Mouse (Mus musculus) Patski (cell line): Measurements from ENCODE around the gene Zbtb5. TPM values are rescaled to one million over a fixed set of nuclear protein-coding genes. Genes with fewer than 3 reads are reported as not detected.
"Not testable (repeated sequence)": the region's sequence is repeated elsewhere in the genome, so short reads cannot be mapped to it uniquely, and the experiment has no call there.

Experiments used
- ATAC-seq: fragments of 100-300 bp; one replicate; pipeline ENCODE4 v1.8.0; 2021
- CTCF ChIA-PET: fragments of 350-600 bp; sonication (Branson Sonifier 250); formaldehyde crosslinking; loops from one replicate; lab custom pipeline; 2022; ENCODE audit warnings: inconsistent platforms; lab: Charles Lee
- POLR2A ChIA-PET: fragments of 350-600 bp; sonication (Branson Sonifier 250); formaldehyde crosslinking; loops from one replicate; lab custom pipeline; 2022; ENCODE audit warnings: antibody characterized with exemption, inconsistent platforms; lab: Charles Lee
- DNase-seq: peaks from one replicate; pipeline ENCODE4 v3.0.0-alpha.2; 2011; ENCODE audit warnings: low read depth, low spot score
- H3K27me3 ChIP-seq: fragments of 371-371 bp; one replicate; pipeline ENCODE4 v1.5.1; 2021
- CTCF ChIP-seq: fragments of 100-300 bp; IDR thresholded peaks from one replicate; pipeline ENCODE4 v1.5.1; 2021
- in situ Hi-C: fragments of 300-500 bp; cut with MboI; formaldehyde crosslinking; loops from 3 replicates; pipeline ENCODE4 v1.11.1; 2018; ENCODE audit warnings: low pct_unique_long_range_greater_than_20kb, mixed read lengths
- polyA plus RNA-seq: library from polyadenylated mRNA; unstranded; gene quantifications from one replicate; pipeline ENCODE4 v1.2.3, GENCODE M21; 2021

The Zbtb5 gene
- polyA plus RNA-seq, 1 experiment from 2014 or later = 5.6 TPM

DNA sequence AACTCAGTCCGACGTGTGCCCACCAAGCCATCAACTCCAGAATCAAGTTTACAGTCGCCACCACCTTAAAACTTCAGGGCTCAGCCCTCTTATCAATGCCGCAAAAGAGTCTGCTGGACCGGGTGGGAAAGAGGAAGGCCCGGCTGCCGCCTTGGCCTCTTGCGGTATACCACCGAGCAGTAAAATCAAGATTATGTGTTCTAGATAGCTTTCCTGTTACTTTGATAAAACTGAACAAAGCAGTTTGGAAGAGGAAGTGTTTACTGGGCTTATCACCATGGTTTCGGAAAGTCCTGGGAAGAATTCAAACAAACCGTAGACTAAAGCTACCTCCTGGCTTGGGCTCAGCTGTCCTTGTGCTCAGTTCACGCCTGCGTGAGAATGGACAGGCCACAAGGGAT, 819 bp upstream of the Zbtb5 start:
- ATAC-seq = no peak
- in situ Hi-C loops = loop anchor here (5.0 to 10.0 kb wide), 2 partner anchors 41 to 522 kb away; partner anchors contain the start of gene Shb
- DNase-seq = no peak
- CTCF ChIA-PET = interaction anchor here (1.6 to 2.9 kb wide), 2 partner anchors 26 to 40 kb away, joined by 3 to 9 read pairs; no protein-coding TSS in a partner anchor
- no peak for TF ChIP-seq CTCF
- POLR2A ChIA-PET = interaction anchor here (1.0 kb wide), 1 partner anchor 32 kb away, joined by 3 read pairs; the partner anchor contains the start of gene Grhpr
- H3K27me3 ChIP-seq = no peaks in the 10 kb centered on the region

DNA sequence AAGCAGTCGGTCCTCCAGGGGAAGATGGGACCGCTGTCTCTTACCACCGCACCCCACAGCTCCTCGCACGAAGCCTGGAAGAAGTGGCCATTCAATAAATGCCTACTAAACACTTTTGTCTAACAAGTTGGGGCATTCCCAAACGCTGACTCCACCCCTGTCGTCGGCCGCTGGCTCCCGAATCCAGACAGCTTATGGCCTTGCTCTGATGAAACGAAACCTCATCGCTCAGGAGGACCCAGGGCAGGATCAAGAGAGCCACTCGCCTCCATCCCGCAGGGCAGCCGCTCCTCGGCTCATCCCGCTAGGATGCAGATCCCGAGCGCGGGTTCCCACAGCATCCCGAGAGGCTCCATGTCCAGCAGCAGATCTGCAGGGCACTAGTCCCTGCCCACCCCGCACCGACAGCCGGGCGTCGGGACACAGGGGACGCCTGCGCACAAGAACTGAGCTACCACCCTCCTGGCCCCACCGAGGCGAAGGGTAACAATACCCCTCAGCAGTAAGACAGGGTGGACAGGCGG, 569 bp downstream of the Zbtb5 start:
- no peaks in the 10 kb centered on the region for H3K27me3 ChIP-seq
- peak; percentile 52 for ATAC-seq
- POLR2A ChIA-PET = interaction anchor here (1.0 kb wide), 1 partner anchor 22 kb away, joined by 3 read pairs; no protein-coding TSS in a partner anchor
- no peak for TF ChIP-seq CTCF
- no peak for DNase-seq
- CTCF ChIA-PET = interaction anchor here (2.9 kb wide), 1 partner anchor 38 kb away, joined by 9 read pairs; no protein-coding TSS in a partner anchor
- in situ Hi-C loops = loop anchor here (5.0 to 10.0 kb wide), 2 partner anchors 39 to 523 kb away; partner anchors contain the start of gene Shb

DNA sequence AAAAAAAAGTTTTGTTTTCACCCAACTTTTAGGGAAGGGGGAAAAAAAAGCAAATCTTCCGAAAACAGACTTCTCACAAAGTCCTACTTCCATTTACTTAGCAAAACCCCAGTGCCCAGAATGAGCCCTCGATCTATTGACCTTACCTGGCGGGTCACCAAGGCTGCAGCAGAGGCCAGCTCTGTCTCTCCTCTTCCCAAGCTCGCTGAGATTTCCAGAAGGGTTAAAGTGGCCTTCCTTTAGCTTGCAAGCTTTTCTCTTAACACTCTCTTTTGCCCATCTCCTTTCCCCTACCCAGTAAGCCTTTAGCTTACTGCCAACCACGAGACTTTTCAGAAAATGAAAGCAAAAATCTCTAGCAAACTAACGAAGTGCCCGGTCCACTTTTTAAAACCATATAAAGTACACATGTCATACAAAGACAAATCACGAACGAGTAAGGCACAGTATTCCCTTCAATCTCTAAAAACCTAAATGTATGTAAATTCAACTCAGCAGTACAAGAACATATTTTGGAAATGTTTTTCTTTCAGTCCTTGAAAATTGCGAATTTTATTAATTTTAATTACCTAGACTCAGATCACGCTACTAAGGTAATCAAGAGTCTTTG, 1.3 kb downstream of the Zbtb5 start:
- ATAC-seq = no peak
- DNase-seq = no peak
- in situ Hi-C loops = loop anchor here (5.0 to 10.0 kb wide), 2 partner anchors 39 to 524 kb away; partner anchors contain the start of gene Shb
- POLR2A ChIA-PET = no interaction called here
- TF ChIP-seq CTCF = no peak
- H3K27me3 ChIP-seq = no peaks in the 10 kb centered on the region
- CTCF ChIA-PET = interaction anchor here (2.9 kb wide), 1 partner anchor 37 kb away, joined by 9 read pairs; no protein-coding TSS in a partner anchor

DNA sequence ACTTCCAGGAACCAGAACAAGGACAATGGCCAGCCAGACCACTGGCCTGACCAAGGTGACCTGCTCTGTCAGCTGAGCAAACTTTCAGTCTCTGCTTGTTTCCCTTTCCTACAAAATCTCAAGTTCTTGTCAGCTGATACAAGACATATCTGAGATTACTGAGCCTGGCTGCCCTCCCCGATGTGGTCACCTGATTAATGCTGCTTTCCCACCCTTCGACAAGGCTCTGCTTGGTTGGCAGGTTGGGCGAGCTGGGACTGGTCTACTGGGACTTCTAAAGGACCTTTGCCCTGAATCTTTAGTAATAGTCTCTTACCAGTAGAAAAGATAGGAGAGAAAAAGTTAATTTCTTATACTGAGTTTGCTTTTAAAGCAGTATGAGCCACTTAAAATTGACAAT, 6.8 kb downstream of the Zbtb5 start:
- ChIA-PET CTCF (no interaction called here), POLR2A (no interaction called here)
- no peak for TF ChIP-seq CTCF
- DNase-seq = no peak
- H3K27me3 ChIP-seq = no peaks in the 10 kb centered on the region
- no peak for ATAC-seq
- in situ Hi-C loops = no loop called here

DNA sequence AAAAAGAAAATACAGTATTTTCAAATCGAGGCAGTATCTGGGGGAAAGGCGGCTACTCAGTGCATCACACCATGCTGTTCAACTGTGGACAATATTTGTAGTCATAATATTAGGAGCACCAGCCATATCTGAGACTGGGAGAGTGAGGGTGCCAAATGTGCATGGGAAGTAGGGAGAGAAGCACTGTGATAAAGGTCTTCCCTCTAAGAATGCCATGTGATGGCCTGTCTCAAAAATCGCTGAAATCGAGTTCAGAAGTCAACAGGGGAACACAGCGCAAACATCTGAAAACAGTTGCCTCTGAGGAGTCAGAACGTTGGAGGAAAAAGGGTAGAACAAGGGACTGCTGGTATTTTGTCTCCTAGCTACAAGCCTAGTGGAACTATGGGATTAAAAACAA, 12.2 kb downstream of the Zbtb5 start:
- ChIA-PET CTCF (no interaction called here), POLR2A (no interaction called here)
- no peak for TF ChIP-seq CTCF
- in situ Hi-C loops = no loop called here
- no peaks in the 10 kb centered on the region for H3K27me3 ChIP-seq
- DNase-seq (no peak), ATAC-seq (no peak)

DNA sequence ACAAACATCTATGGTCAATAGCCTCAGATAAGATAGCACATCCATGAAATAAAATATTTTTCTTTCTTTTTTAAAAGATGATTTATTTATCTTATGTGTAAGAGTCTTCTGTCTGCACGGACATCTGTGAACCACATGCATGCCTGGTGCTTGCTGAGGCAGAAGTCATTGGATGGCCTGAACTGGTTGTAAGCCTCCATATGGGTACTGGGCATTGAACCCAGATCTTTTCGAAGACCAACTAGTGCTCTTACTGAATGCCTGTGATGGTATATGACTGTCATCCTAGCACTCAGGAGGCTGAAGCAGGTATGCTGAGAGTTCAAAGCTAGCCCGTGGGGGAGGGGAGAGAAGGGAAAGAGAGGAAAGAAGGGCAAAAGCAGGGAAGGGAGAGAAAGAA, 14.1 kb downstream of the Zbtb5 start:
- DNase-seq (no peak), ATAC-seq (no peak)
- in situ Hi-C loops = no loop called here
- no peak for TF ChIP-seq CTCF
- ChIA-PET POLR2A (no interaction called here), CTCF (no interaction called here)
- no peaks in the 10 kb centered on the region for H3K27me3 ChIP-seq

DNA sequence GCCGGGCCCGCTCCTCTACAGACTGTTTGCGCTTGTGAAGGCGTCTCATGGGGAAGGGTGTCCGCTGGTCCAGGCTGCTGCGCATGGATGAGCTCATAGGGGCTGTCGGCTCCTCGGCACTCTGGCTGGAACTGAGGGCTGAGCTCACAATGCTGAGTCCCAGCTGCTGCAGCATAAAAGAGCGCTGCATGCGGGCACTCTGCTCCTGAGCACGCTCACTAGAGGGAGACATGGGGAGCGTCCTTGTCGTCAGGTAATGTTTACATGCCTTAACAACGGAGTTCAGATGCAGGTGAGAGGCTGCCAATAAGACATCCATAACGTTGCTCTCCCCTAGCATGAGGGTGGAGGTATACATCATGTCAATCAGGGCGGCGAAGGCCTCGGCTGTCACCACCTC, 17.4 kb downstream of the Zbtb5 start:
- ChIA-PET CTCF (no interaction called here), POLR2A (no interaction called here)
- H3K27me3 ChIP-seq = no peaks in the 10 kb centered on the region
- no peak for ATAC-seq
- no peak for TF ChIP-seq CTCF
- in situ Hi-C loops = no loop called here
- no peak for DNase-seq

DNA sequence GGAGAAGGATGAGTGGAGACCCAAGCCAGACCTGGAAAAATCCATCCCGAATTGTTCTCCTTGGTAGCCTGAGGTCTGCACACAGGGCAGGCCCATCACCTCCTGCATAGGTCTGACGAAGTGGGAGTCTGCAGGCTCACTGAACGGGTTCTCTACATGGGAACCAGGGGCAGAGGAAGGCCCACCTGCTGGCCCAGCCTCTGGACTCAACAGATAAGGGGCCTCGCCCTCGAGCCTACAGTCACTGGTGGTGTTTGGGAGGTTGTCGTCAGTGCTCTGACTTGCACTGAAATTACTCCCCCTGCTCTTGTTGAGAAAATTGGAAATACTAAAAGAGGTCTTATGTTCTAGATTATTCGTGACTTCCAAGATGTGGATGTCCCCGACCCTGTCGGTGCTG, 18.4 kb downstream of the Zbtb5 start:
- ChIA-PET CTCF (no interaction called here), POLR2A (no interaction called here)
- no peaks in the 10 kb centered on the region for H3K27me3 ChIP-seq
- no peak for ATAC-seq
- no peak for DNase-seq
- in situ Hi-C loops = no loop called here
- no peak for TF ChIP-seq CTCF

DNA sequence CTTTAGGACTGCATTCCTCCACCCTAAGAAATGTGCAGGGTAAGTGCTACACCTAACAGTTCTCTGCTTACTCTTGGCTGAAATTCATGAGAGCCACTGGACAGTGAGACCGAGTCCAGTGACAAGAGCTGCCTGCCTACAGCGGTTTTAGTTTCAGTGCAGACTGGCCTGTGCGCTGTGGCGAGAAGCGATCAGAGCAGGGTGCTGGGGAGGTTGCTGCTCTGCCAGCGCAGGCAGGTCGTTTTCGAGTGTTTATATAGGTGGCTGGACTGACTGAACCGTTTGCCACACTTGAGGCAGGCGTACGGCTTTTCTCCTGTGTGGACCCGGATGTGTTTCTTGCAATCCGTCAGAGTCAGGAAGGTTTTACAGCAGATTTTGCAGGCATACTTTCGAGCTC, 19.0 kb downstream of the Zbtb5 start:
- POLR2A ChIA-PET, DNase-seq, CTCF ChIA-PET, H3K27me3 ChIP-seq, in situ Hi-C loops, ATAC-seq: not testable (repeated sequence)

DNA sequence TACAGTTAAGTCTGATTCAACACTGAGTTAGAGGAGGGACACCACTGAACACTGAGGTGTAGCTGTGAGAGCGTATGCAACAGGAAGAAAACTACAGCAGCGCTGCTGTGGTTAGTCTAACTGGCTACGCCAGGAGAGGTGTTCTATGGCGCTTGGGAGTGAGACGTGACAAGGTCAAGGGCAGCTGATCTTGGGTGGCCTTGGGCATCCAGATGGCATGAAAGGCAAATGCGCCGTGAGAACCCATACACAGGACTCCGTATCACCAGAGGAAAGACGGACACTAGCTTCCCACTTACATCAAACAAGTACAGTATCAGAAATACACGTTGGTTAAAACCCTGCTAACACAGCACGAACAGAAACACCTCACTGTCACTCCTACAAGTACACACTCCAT, 19.9 kb downstream of the Zbtb5 start:
- in situ Hi-C loops, CTCF ChIA-PET, ATAC-seq, POLR2A ChIA-PET, H3K27me3 ChIP-seq, DNase-seq: not testable (repeated sequence)

DNA sequence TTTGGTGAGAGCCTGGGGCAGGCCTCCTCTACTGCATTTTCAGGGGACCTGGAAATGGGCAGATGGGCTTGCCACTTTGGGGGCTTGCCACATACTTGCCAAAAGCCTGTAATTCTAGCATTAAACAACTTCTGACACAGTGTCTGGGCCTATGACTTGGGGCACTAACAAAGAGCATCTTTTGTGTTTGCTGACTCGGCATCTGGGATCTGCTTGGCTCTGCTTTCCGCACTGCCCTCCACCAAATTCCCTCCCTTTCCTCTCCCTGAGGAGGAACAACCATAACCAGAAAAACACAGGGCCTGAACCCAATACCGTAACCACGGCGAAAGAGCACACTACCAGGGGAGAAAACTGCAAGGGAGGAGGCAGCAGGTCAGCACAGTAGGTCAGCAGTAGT, 21.7 kb downstream of the Zbtb5 start:
- CTCF ChIA-PET = no interaction called here
- POLR2A ChIA-PET = interaction anchor here (1.4 kb wide), 1 partner anchor 22 kb away, joined by 3 read pairs; the partner anchor contains the start of gene Zbtb5
- no peak for TF ChIP-seq CTCF
- H3K27me3 ChIP-seq = no peaks in the 10 kb centered on the region
- no peak for DNase-seq
- in situ Hi-C loops = no loop called here
- no peak for ATAC-seq
